Mouse (Mus musculus): Measurements from ENCODE around the gene Defb48. TPM values are rescaled to one million over a fixed set of nuclear protein-coding genes. Genes with fewer than 3 reads are reported as not detected.

Defb48 gene
- not detected for polyA plus RNA-seq (2014; fragmentation: Illumina TruSeq; extraction: RNeasy Lipid Tissue Mini Kit (QIAGEN cat#74804); ENCODE audit: low read depth, low replicate concordance)

GRCm38 (mm10) chr14:62984410-62984809 lies at the start of gene Defb48:
Defb48 (minus strand) TSS chr14:62984510.

DNA sequence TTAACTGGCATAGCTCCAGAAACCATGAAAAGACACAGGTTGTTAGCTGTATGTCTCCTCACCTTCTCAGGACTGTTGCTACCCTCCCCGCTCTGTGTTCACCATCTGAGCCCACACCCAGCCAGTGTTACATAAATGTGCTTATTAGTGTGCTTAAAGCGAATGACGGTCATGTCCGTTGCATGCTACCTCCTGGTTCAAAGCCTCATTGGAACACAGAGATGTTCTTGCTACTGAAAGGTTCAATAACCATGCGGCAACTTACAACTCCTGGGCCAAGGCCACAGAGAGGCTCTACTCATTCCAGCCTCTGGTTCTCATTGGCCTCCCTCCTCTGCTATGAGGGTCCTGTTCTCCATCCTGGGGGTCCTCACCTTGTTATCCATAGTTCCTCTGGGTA lies 27.2 kb upstream of the Defb48 start, which contains the start of gene Defb43:
TSS of gene Defb43 (plus strand) at position 301 of the 400 bp plus-strand sequence.

DNA sequence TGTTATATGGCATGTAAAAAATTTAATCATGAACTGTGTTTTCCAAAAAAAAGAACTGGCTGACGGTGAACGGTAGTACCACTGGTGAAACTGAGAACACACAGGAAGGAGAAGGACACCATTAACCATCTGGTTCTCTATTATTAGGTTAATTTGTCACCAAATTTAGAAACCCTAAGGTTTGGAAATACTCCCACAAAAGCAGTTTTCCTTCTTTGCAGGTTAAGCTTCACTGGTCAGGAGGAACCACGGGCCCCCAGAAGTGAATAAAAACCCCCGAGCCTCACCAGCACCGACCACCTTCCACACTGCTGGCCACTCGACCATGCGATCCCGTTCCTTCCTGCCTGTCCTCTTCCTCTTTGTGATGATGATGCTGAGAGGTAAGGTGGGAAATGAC lies 13.5 kb upstream of the Defb48 start, which contains the start of gene Defb47:
TSS of gene Defb47 (plus strand) at position 301 of the 400 bp plus-strand sequence.

Other genes starting within 250 kb of the Defb48 start
- gene Ints6, start 223.3 kb downstream of the Defb48 start, polyA plus RNA-seq (2014; fragmentation: Illumina TruSeq; extraction: RNeasy Lipid Tissue Mini Kit (QIAGEN cat#74804); ENCODE audit: low read depth, low replicate concordance) = 72.4 TPM
- 11.7 TPM for gene Wdfy2, start 146.8 kb downstream of the Defb48 start, polyA plus RNA-seq (2014; fragmentation: Illumina TruSeq; extraction: RNeasy Lipid Tissue Mini Kit (QIAGEN cat#74804); ENCODE audit: low read depth, low replicate concordance)
- gene Defb47, start 13.6 kb upstream of the Defb48 start, polyA plus RNA-seq (2014; fragmentation: Illumina TruSeq; extraction: RNeasy Lipid Tissue Mini Kit (QIAGEN cat#74804); ENCODE audit: low read depth, low replicate concordance) = not detected
- gene Defb43, start 27.3 kb upstream of the Defb48 start, polyA plus RNA-seq (2014; fragmentation: Illumina TruSeq; extraction: RNeasy Lipid Tissue Mini Kit (QIAGEN cat#74804); ENCODE audit: low read depth, low replicate concordance) = not detected
- gene Defb42, start 62.5 kb upstream of the Defb48 start, polyA plus RNA-seq (2014; fragmentation: Illumina TruSeq; extraction: RNeasy Lipid Tissue Mini Kit (QIAGEN cat#74804); ENCODE audit: low read depth, low replicate concordance) = not detected
- gene Defb30, start 65.5 kb upstream of the Defb48 start, polyA plus RNA-seq (2014; fragmentation: Illumina TruSeq; extraction: RNeasy Lipid Tissue Mini Kit (QIAGEN cat#74804); ENCODE audit: low read depth, low replicate concordance) = not detected